Mouse (Mus musculus) frontal cortex, postnatal 14 days (tissue): ENCODE results near the gene Syt3.

ENCODE experiments used
- DNase-seq, 2 experiments: peaks; one replicate each; pipeline ENCODE4 v3.0.0; 2022; ENCODE audit warnings: low spot score in 2 of 2

Syt3 gene

DNA sequence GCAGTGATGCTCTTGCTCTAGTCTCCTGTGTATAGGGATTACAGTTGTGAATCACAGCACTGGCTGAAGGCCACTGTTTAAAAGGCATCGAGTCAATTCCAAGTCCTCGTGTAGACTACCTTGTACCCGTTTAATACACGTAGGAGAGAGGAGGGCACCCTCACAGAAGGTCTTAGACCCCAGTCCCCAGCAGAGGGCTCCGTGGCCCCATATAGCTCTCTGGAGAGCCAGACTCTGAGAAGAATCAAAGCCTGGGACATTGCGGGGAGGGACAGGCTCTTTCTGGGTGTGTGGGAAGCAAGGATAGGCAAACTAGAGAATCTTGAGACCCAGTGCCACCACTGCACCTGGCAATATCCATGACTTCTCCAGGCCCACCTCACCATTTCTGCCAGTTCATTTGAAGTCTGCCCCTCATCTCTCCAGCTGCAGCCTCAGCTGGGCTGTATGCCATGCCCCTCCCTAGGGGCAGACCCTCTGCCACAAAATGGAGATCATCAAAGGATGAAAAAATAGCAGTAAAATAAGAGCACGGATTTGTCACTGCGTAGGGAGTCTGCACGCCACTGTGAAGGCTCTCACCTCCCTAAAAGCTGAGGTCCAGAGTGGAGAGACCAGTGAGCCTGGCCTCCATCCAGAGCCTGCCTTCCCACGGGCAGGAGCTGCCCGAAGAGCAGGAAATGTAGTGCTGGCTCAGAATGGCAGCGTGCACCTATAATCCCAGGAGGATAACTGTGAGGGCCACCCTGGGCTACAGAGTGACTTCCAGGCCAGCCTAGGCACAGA is 62.4 kb downstream of the Syt3 start:
- DNase-seq = no peak
